Comparison of ENCODE assay signal across 10 mouse cellular contexts in the genomic region with DNA sequence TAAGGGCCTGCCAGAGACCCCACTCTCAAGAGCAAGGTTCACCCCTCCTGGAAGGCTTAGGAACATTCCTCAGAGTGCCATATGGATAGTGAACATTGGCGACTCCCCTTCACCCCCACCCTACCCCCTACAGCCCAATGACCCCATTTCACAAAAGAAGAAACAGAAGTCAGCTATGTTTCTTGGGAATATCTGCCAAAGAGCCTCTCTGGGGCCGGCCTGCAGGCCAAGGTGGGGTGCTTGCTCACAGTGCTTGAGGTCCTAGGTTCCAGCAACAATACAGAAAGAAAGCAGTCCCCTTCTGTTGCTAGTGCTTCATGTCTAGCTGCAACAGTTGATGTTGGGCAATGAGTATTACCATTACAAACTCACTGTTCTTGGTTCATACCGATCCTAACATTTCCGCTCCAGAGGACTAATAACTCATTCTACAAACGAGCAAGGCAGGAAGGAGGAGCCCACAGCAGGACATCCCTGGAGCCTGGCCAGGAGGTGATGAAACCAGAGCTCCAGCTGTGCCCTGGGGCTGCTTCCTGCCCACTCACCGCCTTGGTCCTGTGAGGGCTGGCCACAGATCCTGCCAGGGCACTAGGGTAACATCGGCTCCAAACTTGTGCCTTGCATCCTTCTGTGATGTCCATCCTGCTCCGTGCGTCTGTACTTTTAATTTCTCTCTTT. TPM values are rescaled to one million over a fixed set of nuclear protein-coding genes. Genes with fewer than 3 reads are reported as not detected.
DNase-seq lines count a peak whose midpoint lies in the region; ATAC-seq and TF ChIP-seq lines count a peak whose summit lies in the region.
"Had no signal": no experiment of that assay in that cellular context is flagged by ENCODE, and none has a peak within 500 bp of the region (broad histone marks: within the 10 kb centered on the region; RNA-seq: fewer than 3 reads in every experiment).

No protein-coding gene starts in this region.

- no peak overlapping the region for H3K4me2 ChIP-seq in intestine, embryonic 16.5 days (ENCODE audit: low read depth, low read length)
- H3K4me2 ChIP-seq: heart, embryonic 15.5 days; midbrain, embryonic 12.5 days had no signal

- H3K9me3 ChIP-seq in intestine, embryonic 16.5 days (ENCODE audit: control insufficient read depth, low read length) = no peaks in the 10 kb centered on the region
- H3K9me3 ChIP-seq: heart, embryonic 15.5 days; midbrain, embryonic 12.5 days had no signal

- intact Hi-C loops in left cerebral cortex, postnatal 4 days (cut with DNase I) = no loop called here
- intact Hi-C loops in gastrocnemius, adult 2 months (cut with DNase I) = no loop called here

- H3K27ac ChIP-seq in gastrocnemius, adult 2 months = peak overlapping the region; percentile 90
- H3K27ac ChIP-seq in intestine, embryonic 16.5 days (ENCODE audit: low read length) = no peak overlapping the region
- H3K27ac ChIP-seq: heart, embryonic 15.5 days; midbrain, embryonic 12.5 days had no signal

- DNase-seq in left cerebral cortex, postnatal 4 days = peak; percentile 68
- no peak for DNase-seq in left cerebral cortex, adult 8-10 months (ENCODE audit: low spot score in 2 of 2)
- peak; percentile 95 for DNase-seq in adrenal gland, adult 8-10 months
- peak; percentile 88 for DNase-seq in gastrocnemius, adult 2 months
- DNase-seq in lung, postnatal 10 days = peak; percentile 91
- no peak for DNase-seq in natural killer cell, adult 2 months (ENCODE audit: low spot score in 2 of 2)
- no peak for DNase-seq in T-cell, adult 2 months (ENCODE audit: low spot score)

- WGBS in intestine, embryonic 16.5 days = 54% methylated on average over 9 of the region's 9 CpGs

- no peaks in the 10 kb centered on the region for H3K27me3 ChIP-seq in intestine, embryonic 16.5 days (replicated peaks; ENCODE audit: control insufficient read depth, insufficient read depth, low read length)
- H3K27me3 ChIP-seq: heart, embryonic 15.5 days had no signal

- H3K9ac ChIP-seq in intestine, embryonic 16.5 days (ENCODE audit: low read depth, low read length) = no peak overlapping the region
- H3K9ac ChIP-seq: heart, embryonic 15.5 days; midbrain, embryonic 12.5 days had no signal

- peak overlapping the region; percentile 92 for H3K4me3 ChIP-seq in gastrocnemius, adult 2 months
- no peak overlapping the region for H3K4me3 ChIP-seq in intestine, embryonic 16.5 days (ENCODE audit: low read length)
- H3K4me3 ChIP-seq: heart, embryonic 15.5 days; midbrain, embryonic 12.5 days had no signal

- peaks cover 18% of the 10 kb centered on the region for H3K4me1 ChIP-seq in intestine, embryonic 16.5 days (ENCODE audit: control insufficient read depth, insufficient read depth, low read length)

- no peak for ATAC-seq in intestine, embryonic 16.5 days

- no peak for TF ChIP-seq CTCF in gastrocnemius, adult 2 months (IDR thresholded peaks at IDR 0.05)

- H3K36me3 ChIP-seq in intestine, embryonic 16.5 days (ENCODE audit: control insufficient read depth, insufficient read depth, low read length) = no peaks in the 10 kb centered on the region
- H3K36me3 ChIP-seq: heart, embryonic 15.5 days had no signal

RNA-seq across cellular contexts. Expression of gene Slc25a29, which starts 3.6 kb away (rescaled TPM):
- total RNA-seq in left cerebral cortex, postnatal 4 days (2021) = 10 to 100 TPM; 15.8 to 17.5 TPM
- total RNA-seq in left cerebral cortex, adult 8-10 months (2022) = 10 to 100 TPM; 13.7 to 15.9 (median 14.6) TPM
- 10 to 100 TPM; 19.8 to 29.4 (median 23.8) TPM for total RNA-seq in adrenal gland, adult 8-10 months (2022)
- 10 to 100 TPM; 11.9 to 12.1 TPM for total RNA-seq in gastrocnemius, adult 2 months (2021)
- polyA plus RNA-seq in intestine, embryonic 16.5 days (2015; fragmentation: Nextera tagmentation; extraction: Ambion mirVana) = 4.6 and 5.8 TPM in 2 replicates

RNA-seq across cellular contexts. Expression of gene Slc25a47, which starts 3.7 kb away (rescaled TPM):
- total RNA-seq in left cerebral cortex, postnatal 4 days (2021) = 10 to 100 TPM; 12.4 to 13.3 TPM
- total RNA-seq in left cerebral cortex, adult 8-10 months (2022) = 10 to 100 TPM in 2 of 4 experiments, 1 to 10 TPM in 2; 9.4 to 11.4 (median 10.4) TPM
- total RNA-seq in adrenal gland, adult 8-10 months (2022) = 10 to 100 TPM; 10.2 to 14.0 (median 12.2) TPM
- 1 to 10 TPM; 7.7 to 8.8 TPM for total RNA-seq in gastrocnemius, adult 2 months (2021)
- 9.1 and 9.2 TPM in 2 replicates for polyA plus RNA-seq in intestine, embryonic 16.5 days (2015; fragmentation: Nextera tagmentation; extraction: Ambion mirVana)

RNA-seq across cellular contexts. Expression of gene Yy1, which starts 39.3 kb away (rescaled TPM):
- total RNA-seq in left cerebral cortex, postnatal 4 days (2021) = 10 to 100 TPM; 53.1 to 55.5 TPM
- total RNA-seq in left cerebral cortex, adult 8-10 months (2022) = 10 to 100 TPM; 44.9 to 46.7 (median 46.1) TPM
- total RNA-seq in adrenal gland, adult 8-10 months (2022) = 10 to 100 TPM; 65.4 to 76.7 (median 70.7) TPM
- 10 to 100 TPM; 33.4 to 35.6 TPM for total RNA-seq in gastrocnemius, adult 2 months (2021)
- polyA plus RNA-seq in intestine, embryonic 16.5 days (2015; fragmentation: Nextera tagmentation; extraction: Ambion mirVana) = 10.0 and 11.4 TPM in 2 replicates

Comparison
In these comparisons a context has a peak if more than half of its experiments do, and no peak if none do; other contexts are left out.
1. DNase-seq: peak in left cerebral cortex, postnatal 4 days (single experiment), adrenal gland, adult 8-10 months (single experiment), gastrocnemius, adult 2 months (single experiment) and lung, postnatal 10 days (single experiment); none in left cerebral cortex, adult 8-10 months (0 of 2), natural killer cell, adult 2 months (0 of 2) and T-cell, adult 2 months (single experiment).